Mouse (Mus musculus) MEL (cell line): Measurements from ENCODE around the gene Pip5k1a. TPM values are rescaled to one million over a fixed set of nuclear protein-coding genes. Genes with fewer than 3 reads are reported as not detected.

Experiments used
- DNase-seq: peaks from one replicate; pipeline ENCODE4 v3.0.0; 2011; ENCODE audit warnings: low read depth, low spot score
- H3K27ac ChIP-seq: 2 replicates; pipeline ENCODE4 v1.5.1; 2012; ENCODE audit warnings: low read depth, mild to moderate bottlenecking, control low read depth, low read length, moderate library complexity; ENCODE audit not compliant: control insufficient read depth
- H3K27me3 ChIP-seq, 2 experiments: fragments of 150-350 bp in 1 of 2; sonication (generic) in 1 of 2; 2 replicates each; pipeline ENCODE4 v1.6.1; 2012; ENCODE audit warnings: low read length in 2 of 2, mild to moderate bottlenecking in 2 of 2, improper control_type of control experiment in 1 of 2, moderate library complexity in 1 of 2; ENCODE audit not compliant: insufficient read depth in 2 of 2, control insufficient read depth in 1 of 2
- H3K36me3 ChIP-seq, 2 experiments: 2 replicates each; pipeline ENCODE4 v1.6.1; 2012 to 2014; ENCODE audit warnings: low read length in 2 of 2, improper control_type of control experiment in 1 of 2, inconsistent platforms in 1 of 2, mild to moderate bottlenecking in 1 of 2; ENCODE audit not compliant: insufficient read depth in 2 of 2, control insufficient read depth in 1 of 2
- H3K4me1 ChIP-seq, 2 experiments: fragments of 150-350 bp in 1 of 2; sonication (generic) in 1 of 2; 2 replicates each; pipeline ENCODE4 v1.6.1; 2012; ENCODE audit warnings: low read length in 2 of 2, improper control_type of control experiment in 1 of 2, mild to moderate bottlenecking in 1 of 2; ENCODE audit not compliant: insufficient read depth in 2 of 2, control insufficient read depth in 1 of 2
- H3K4me3 ChIP-seq, 2 experiments: fragments of 150-350 bp in 1 of 2; sonication (generic) in 1 of 2; 2 replicates each; pipeline ENCODE4 v1.5.1; 2012; ENCODE audit warnings: low read depth in 2 of 2, low read length in 2 of 2, mild to moderate bottlenecking in 2 of 2, moderate library complexity in 2 of 2, control low read depth in 1 of 2, improper control_type of control experiment in 1 of 2; ENCODE audit not compliant: control insufficient read depth in 1 of 2, insufficient read depth in 1 of 2
- H3K79me2 ChIP-seq: 2 replicates; pipeline ENCODE4 v1.6.1; 2012; ENCODE audit warnings: mild to moderate bottlenecking, low read length, moderate library complexity; ENCODE audit not compliant: control insufficient read depth, poor library complexity, insufficient read depth
- H3K9ac ChIP-seq: 2 replicates; pipeline ENCODE4 v1.6.1; 2012; ENCODE audit warnings: low read depth, mild to moderate bottlenecking, control low read depth, low read length, moderate library complexity; ENCODE audit not compliant: control insufficient read depth, poor library complexity, severe bottlenecking
- H3K9me3 ChIP-seq: fragments of 150-350 bp; sonication (generic); replicated peaks from 2 replicates; pipeline ENCODE4 v1.6.1; 2012; ENCODE audit warnings: mild to moderate bottlenecking, low read length, improper control_type of control experiment, moderate library complexity; ENCODE audit not compliant: insufficient read depth
- CHD1 ChIP-seq: IDR thresholded peaks from 2 replicates; pipeline ENCODE4 v1.6.1; 2012; ENCODE audit warnings: low read depth, mild to moderate bottlenecking, inconsistent platforms, low read length, improper control_type of control experiment
- CHD2 ChIP-seq: IDR thresholded peaks from 2 replicates; pipeline ENCODE4 v1.6.1; 2011; ENCODE audit warnings: low read length, improper control_type of control experiment
- CTCF ChIP-seq, 3 experiments: IDR thresholded peaks in 2 of 3; conservative IDR thresholded peaks in 1 of 3; 2 replicates each; pipeline ENCODE4 v1.5.1; 2011 to 2012; ENCODE audit warnings: low read length in 3 of 3, low read depth in 2 of 3, mild to moderate bottlenecking in 2 of 3, improper control_type of control experiment in 1 of 3, inconsistent platforms in 1 of 3, mixed read lengths in 1 of 3, moderate library complexity in 1 of 3; ENCODE audit not compliant: control insufficient read depth in 1 of 3, insufficient read depth in 1 of 3, poor library complexity in 1 of 3, severe bottlenecking in 1 of 3
- ELF1 ChIP-seq: IDR thresholded peaks from 2 replicates; pipeline ENCODE4 v1.6.1; 2014; ENCODE audit warnings: low read depth, mild to moderate bottlenecking, inconsistent platforms, low read length, improper control_type of control experiment, moderate library complexity
- EP300 ChIP-seq, 2 experiments: IDR thresholded peaks; 2 replicates each; pipeline ENCODE4 v1.6.1; 2011; ENCODE audit warnings: improper control_type of control experiment in 2 of 2, low read length in 2 of 2, low read depth in 1 of 2, mild to moderate bottlenecking in 1 of 2
- GABPA ChIP-seq: IDR thresholded peaks from 2 replicates; pipeline ENCODE4 v1.6.1; 2012; ENCODE audit warnings: low read depth, mild to moderate bottlenecking, inconsistent platforms, low read length, improper control_type of control experiment, moderate library complexity
- MAX ChIP-seq: IDR thresholded peaks from 2 replicates; pipeline ENCODE4 v1.6.1; 2011; ENCODE audit warnings: low read length, improper control_type of control experiment
- MEF2A ChIP-seq: IDR thresholded peaks from 2 replicates; pipeline ENCODE4 v1.6.1; 2014; ENCODE audit warnings: low read depth, mild to moderate bottlenecking, inconsistent platforms, low read length, improper control_type of control experiment; ENCODE audit not compliant: poor library complexity, insufficient replicate concordance, severe bottlenecking; ENCODE audit errors: extremely low read depth
- MXI1 ChIP-seq: IDR thresholded peaks from 2 replicates; pipeline ENCODE4 v1.6.1; 2011; ENCODE audit warnings: mild to moderate bottlenecking, low read depth, low read length, improper control_type of control experiment
- MYB ChIP-seq: IDR thresholded peaks from 2 replicates; pipeline ENCODE4 v1.6.1; 2011; ENCODE audit warnings: mild to moderate bottlenecking, low read depth, low read length, improper control_type of control experiment
- MYC ChIP-seq: IDR thresholded peaks from 2 replicates; pipeline ENCODE4 v1.6.1; 2011; ENCODE audit warnings: low read depth, mild to moderate bottlenecking, low read length, improper control_type of control experiment, moderate library complexity
- NRF1 ChIP-seq: IDR thresholded peaks from 2 replicates; pipeline ENCODE4 v1.6.1; 2014; ENCODE audit warnings: low read depth, mild to moderate bottlenecking, inconsistent platforms, low read length, improper control_type of control experiment, moderate library complexity; ENCODE audit not compliant: poor library complexity, insufficient read depth, severe bottlenecking
- POLR2AphosphoS5 ChIP-seq: IDR thresholded peaks from 2 replicates; pipeline ENCODE4 v1.6.1; 2012; ENCODE audit warnings: low read depth, borderline replicate concordance, mild to moderate bottlenecking, inconsistent platforms, low read length, moderate library complexity, mixed read lengths
- RAD21 ChIP-seq: IDR thresholded peaks from 2 replicates; pipeline ENCODE4 v1.6.1; 2011; ENCODE audit warnings: mild to moderate bottlenecking, low read depth, low read length, improper control_type of control experiment
- RCOR1 ChIP-seq: IDR thresholded peaks from 2 replicates; pipeline ENCODE4 v1.6.1; 2012; ENCODE audit warnings: low read depth, mild to moderate bottlenecking, inconsistent platforms, low read length, improper control_type of control experiment
- SIN3A ChIP-seq: IDR thresholded peaks from 2 replicates; pipeline ENCODE4 v1.6.1; 2012; ENCODE audit warnings: low read length, improper control_type of control experiment, inconsistent platforms
- TAL1 ChIP-seq: IDR thresholded peaks from 2 replicates; pipeline ENCODE4 v1.6.1; 2012; ENCODE audit warnings: mild to moderate bottlenecking, inconsistent platforms, low read length, moderate library complexity, mixed read lengths
- UBTF ChIP-seq: IDR thresholded peaks from 2 replicates; pipeline ENCODE4 v1.6.1; 2012; ENCODE audit warnings: low read depth, mild to moderate bottlenecking, inconsistent platforms, low read length, improper control_type of control experiment, moderate library complexity, borderline replicate concordance; ENCODE audit not compliant: insufficient read depth
- USF1 ChIP-seq: IDR thresholded peaks from 2 replicates; pipeline ENCODE4 v1.6.1; 2014; ENCODE audit warnings: low read depth, mild to moderate bottlenecking, inconsistent platforms, low read length, improper control_type of control experiment, moderate library complexity
- USF2 ChIP-seq, 2 experiments: IDR thresholded peaks; 2 replicates each; pipeline ENCODE4 v1.6.1; 2011 to 2012; ENCODE audit warnings: improper control_type of control experiment in 2 of 2, low read length in 2 of 2, borderline replicate concordance in 1 of 2, inconsistent platforms in 1 of 2, low read depth in 1 of 2, mild to moderate bottlenecking in 1 of 2; ENCODE audit not compliant: insufficient read depth in 1 of 2
- ZC3H11A ChIP-seq: IDR thresholded peaks from 2 replicates; pipeline ENCODE4 v1.6.1; 2012; ENCODE audit warnings: low read depth, mild to moderate bottlenecking, inconsistent platforms, low read length, improper control_type of control experiment
- ZKSCAN1 ChIP-seq: IDR thresholded peaks from 2 replicates; pipeline ENCODE4 v1.6.1; 2012; ENCODE audit warnings: low read depth, mild to moderate bottlenecking, inconsistent platforms, low read length, improper control_type of control experiment, moderate library complexity
- ZMIZ1 ChIP-seq: IDR thresholded peaks from 2 replicates; pipeline ENCODE4 v1.6.1; 2012; ENCODE audit warnings: low read depth, mild to moderate bottlenecking, inconsistent platforms, low read length, improper control_type of control experiment, moderate library complexity
- polyA plus RNA-seq, 2 experiments: library from polyadenylated mRNA; stranded (reverse) in 1 of 2; unstranded in 1 of 2; fragments of >175 nt in 1 of 2; fragments of >200 nt in 1 of 2; gene quantifications; 2 replicates each; pipeline versions ENCODE4 v1.2.1 to v1.2.4; 2012; ENCODE audit warnings: low replicate concordance in 2 of 2, low read depth in 1 of 2; ENCODE audit not compliant: insufficient read length in 2 of 2, insufficient read depth in 1 of 2, missing spikeins in 1 of 2
- total RNA-seq: library from RNA; depleted of rRNA; stranded (reverse); fragments of 300-350 nt; gene quantifications from 2 replicates; pipeline ENCODE4 v1.2.3, GENCODE M21; 2012

Pip5k1a gene
- total and polyA plus RNA-seq, 3 experiments, result 47.7 to 322 (median 103) TPM

DNA sequence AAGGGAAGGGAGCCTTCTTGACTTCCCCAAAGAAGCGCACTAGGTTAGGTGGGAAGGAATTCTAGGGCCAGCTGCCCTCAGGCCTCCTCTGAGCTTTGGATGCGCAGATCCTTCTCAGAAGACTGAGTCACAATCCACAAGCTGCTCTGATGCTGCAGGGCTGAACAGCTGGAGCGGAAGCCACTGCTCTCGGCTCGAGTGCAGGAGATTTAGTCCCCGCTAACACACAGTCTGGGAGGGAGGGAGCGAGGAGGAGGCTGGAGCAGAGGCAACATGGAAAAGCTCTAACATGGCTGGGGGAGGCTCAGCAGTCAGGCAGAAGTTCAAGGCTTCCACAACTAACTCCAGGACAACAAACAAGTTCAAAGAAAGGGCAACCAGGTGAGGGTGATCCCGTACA, 48.7 kb downstream of the Pip5k1a start:
- DNase-seq, result no peak
- no peak overlapping the region for H3K27ac ChIP-seq
- no peaks in the 10 kb centered on the region for H3K79me2 ChIP-seq
- H3K9ac ChIP-seq, result no peak overlapping the region
- H3K36me3 ChIP-seq, result peaks cover 32 to 36% of the 10 kb centered on the region in 2 experiments
- no peaks in the 10 kb centered on the region for H3K27me3 ChIP-seq
- H3K4me1 ChIP-seq, result peaks cover 26 to 27% of the 10 kb centered on the region in 2 experiments
- H3K9me3 ChIP-seq, result no peaks in the 10 kb centered on the region
- no peak overlapping the region for H3K4me3 ChIP-seq
- TF ChIP-seq GABPA (no peak), MYB (no peak), ZC3H11A (no peak), NRF1 (no peak), ZKSCAN1 (no peak), MXI1 (no peak), USF2 (IDR thresholded peaks at IDR 0.05; ENCODE audit: borderline replicate concordance in 1 of 2, insufficient read depth in 1 of 2, low read depth in 1 of 2, low read length in 2 of 2) (no peak), ELF1 (no peak), MAX (no peak), UBTF (no peak), SIN3A (no peak), CTCF (IDR thresholded peaks at IDR 0.05 in 2 of 3, conservative IDR thresholded peaks at IDR 0.05 in 1 of 3; ENCODE audit: control insufficient read depth in 1 of 3, insufficient read depth in 1 of 3, low read depth in 2 of 3, low read length in 3 of 3, poor library complexity in 1 of 3, severe bottlenecking in 1 of 3) (no peak), CHD2 (no peak), EP300 (IDR thresholded peaks at IDR 0.05; ENCODE audit: low read depth in 1 of 2, low read length in 2 of 2) (no peak), POLR2AphosphoS5 (no peak; the same call in 1 of the 2 replicates), MEF2A (no peak), RCOR1 (no peak), MYC (no peak)

DNA sequence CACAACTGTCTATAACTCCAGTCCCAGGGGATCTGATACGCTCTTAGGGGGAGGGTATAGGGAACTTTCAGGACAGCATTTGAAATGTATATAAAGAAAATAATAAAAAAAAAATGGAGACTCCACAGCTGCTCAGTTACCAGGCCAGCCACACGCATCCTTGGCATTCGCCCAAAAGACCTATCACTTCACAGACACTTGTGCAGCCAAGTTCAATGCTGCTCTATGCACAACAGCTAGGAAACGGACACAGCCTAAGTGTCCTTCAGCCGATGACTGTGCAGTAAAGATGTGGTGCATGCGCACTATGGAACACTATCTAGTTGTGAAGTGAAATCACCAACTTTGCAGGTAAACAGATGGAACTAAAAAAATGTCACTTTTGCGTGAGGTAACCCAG, 50.5 kb downstream of the Pip5k1a start:
- Histone ChIP-seq H3K9me3 (no peaks in the 10 kb centered on the region), H3K4me3 (peak overlapping the region; percentile 0 to 27), H3K4me1 (peaks cover 29 to 35% of the 10 kb centered on the region in 2 experiments), H3K79me2 (no peaks in the 10 kb centered on the region), H3K27ac (peak overlapping the region; percentile 92), H3K9ac (peak overlapping the region; percentile 39), H3K27me3 (no peaks in the 10 kb centered on the region), H3K36me3 (peaks cover 17 to 42% of the 10 kb centered on the region in 2 experiments)
- peak; percentile 100 for DNase-seq
- no peak for TF ChIP-seq CHD1
- peak; percentile 84 for TF ChIP-seq TAL1
- no peak for TF ChIP-seq USF1
- TF ChIP-seq MYC, result no peak
- TF ChIP-seq RAD21, result no peak
- TF ChIP-seq ZMIZ1, result no peak
- no peak for TF ChIP-seq SIN3A
- no peak for TF ChIP-seq POLR2AphosphoS5
